Mouse (Mus musculus) liver, adult 2 months (tissue): ENCODE data around the gene Rprd1b. TPM values are rescaled to one million over a fixed set of nuclear protein-coding genes. Genes with fewer than 3 reads are reported as not detected.

ENCODE experiments used
- DNase-seq: peaks from one replicate; pipeline ENCODE4 v3.0.0-alpha.2; 2011; ENCODE audit warnings: low read depth, low spot score; ENCODE audit errors: extremely low read depth
- H3K27ac ChIP-seq: fragments of 200-500 bp; replicated peaks from 2 replicates; pipeline ENCODE4 v1.5.1; 2012; ENCODE audit warnings: low read depth, mild to moderate bottlenecking, control low read depth, inconsistent platforms, low read length; ENCODE audit not compliant: insufficient read depth
- H3K27me3 ChIP-seq: fragments of 200-500 bp; 2 replicates; pipeline ENCODE4 v1.6.1; 2012; ENCODE audit warnings: mild to moderate bottlenecking, moderate library complexity, low read length, inconsistent platforms; ENCODE audit not compliant: control insufficient read depth, insufficient read depth
- H3K36me3 ChIP-seq: fragments of 200-500 bp; 2 replicates; pipeline ENCODE4 v1.6.1; 2012; ENCODE audit warnings: low read length, inconsistent platforms; ENCODE audit not compliant: control insufficient read depth, insufficient read depth
- H3K4me1 ChIP-seq: fragments of 200-500 bp; 2 replicates; pipeline ENCODE4 v1.6.1; 2011; ENCODE audit warnings: low read length; ENCODE audit not compliant: control insufficient read depth, insufficient read depth
- H3K4me3 ChIP-seq: fragments of 200-500 bp; 2 replicates; pipeline ENCODE4 v1.5.1; 2011; ENCODE audit warnings: low read depth, mild to moderate bottlenecking, control low read depth, low read length, moderate library complexity; ENCODE audit not compliant: insufficient read depth
- H3K79me2 ChIP-seq: fragments of 200-500 bp; 2 replicates; pipeline ENCODE4 v1.6.1; 2012; ENCODE audit warnings: inconsistent platforms, mild to moderate bottlenecking, low read length, moderate library complexity; ENCODE audit not compliant: control insufficient read depth, insufficient read depth
- H3K9ac ChIP-seq: fragments of 200-500 bp; 2 replicates; pipeline ENCODE4 v1.6.1; 2012; ENCODE audit warnings: low read depth, mild to moderate bottlenecking, control low read depth, inconsistent platforms, low read length
- CTCF ChIP-seq: fragments of 200-500 bp; IDR thresholded peaks from 2 replicates; pipeline ENCODE4 v1.5.1; 2011; ENCODE audit warnings: low read depth, low read length, control low read depth
- POLR2A ChIP-seq: fragments of 200-500 bp; IDR thresholded peaks from 2 replicates; pipeline ENCODE4 v1.6.1; 2011; ENCODE audit warnings: low read length, control low read depth; ENCODE audit not compliant: insufficient read depth; ENCODE audit errors: extremely low read depth
- WGBS: fragments of 180-500 bp; shearing (Covaris S2); methylation state at CpG from one replicate; pipeline ENCODE4 v1.1.7; 2018; 5-methylcytosine and 5-hydroxymethylcytosine counted together
- polyA plus RNA-seq: library from polyadenylated mRNA; depleted of rRNA; stranded (reverse); fragments of >200 nt; gene quantifications from 2 replicates; pipeline ENCODE4 v1.2.3, GENCODE M21; 2012
- total RNA-seq: library from RNA; depleted of rRNA; stranded (reverse); fragments of >200 nt; gene quantifications from 2 replicates; pipeline ENCODE4 v1.2.3, GENCODE M21; 2014

Gene Rprd1b
- total and polyA plus RNA-seq, 2 experiments = 6.8 to 14.2 TPM

GRCm38 (mm10) chr2:158129291-158130002 is 101.2 kb downstream of the Rprd1b start:
- Histone ChIP-seq H3K9ac (no peak overlapping the region), H3K27ac (peak overlapping the region; percentile 1; the same call in 1 of the 2 replicates), H3K36me3 (peaks cover 22% of the 10 kb centered on the region), H3K4me3 (no peak overlapping the region), H3K79me2 (peaks cover 4% of the 10 kb centered on the region; the same call in 1 of the 2 replicates), H3K4me1 (peaks cover 21% of the 10 kb centered on the region), H3K27me3 (no peaks in the 10 kb centered on the region)
- TF ChIP-seq POLR2A (no peak), CTCF (no peak)
- WGBS = 92% methylated on average over 16 of the region's 16 CpGs
- no peak for DNase-seq

DNA sequence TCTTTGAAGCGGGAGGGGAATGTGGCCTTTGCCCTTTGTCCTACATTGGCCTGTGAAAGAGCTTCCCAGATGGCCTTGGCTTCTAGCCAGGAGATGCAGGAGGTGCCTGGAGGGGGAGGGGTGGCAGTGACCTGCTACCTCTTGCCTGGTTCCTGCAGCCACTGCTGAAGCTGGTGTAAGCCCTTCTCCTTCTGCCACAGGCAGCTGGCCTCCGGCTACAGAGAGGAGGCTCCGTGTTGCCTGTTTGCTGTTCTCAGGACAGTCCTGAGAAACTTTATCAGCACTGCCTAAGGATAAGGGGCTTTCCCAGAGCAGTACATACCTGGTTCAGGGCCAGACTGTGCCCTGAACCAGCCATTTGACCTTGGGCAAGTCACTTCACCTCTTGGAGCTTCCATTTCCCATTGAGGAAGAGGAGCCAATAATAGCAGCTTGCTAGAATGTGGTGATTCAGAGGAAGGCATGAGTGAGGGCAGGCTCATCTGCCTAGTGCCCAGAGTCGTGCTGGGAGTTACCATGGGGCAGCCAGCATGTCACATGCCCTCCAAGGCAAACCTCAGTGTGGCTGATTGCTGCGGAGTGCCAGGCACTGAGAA is 102.2 kb downstream of the Rprd1b start:
- H3K9ac ChIP-seq = no peak overlapping the region
- H3K36me3 ChIP-seq = peaks cover 18% of the 10 kb centered on the region
- 10% methylated on average over 5 of the region's 5 CpGs for WGBS
- peak; percentile 97 for DNase-seq
- H3K79me2 ChIP-seq = peaks cover 4% of the 10 kb centered on the region; the same call in 1 of the 2 replicates
- H3K27me3 ChIP-seq = no peaks in the 10 kb centered on the region
- peaks cover 25% of the 10 kb centered on the region for H3K4me1 ChIP-seq
- TF ChIP-seq CTCF = no peak
- TF ChIP-seq POLR2A = no peak
- no peak overlapping the region for H3K4me3 ChIP-seq
- H3K27ac ChIP-seq = peak overlapping the region; percentile 69

- H3K4me1 ChIP-seq = peaks cover 30% of the 10 kb centered on the region
- H3K9ac ChIP-seq = 0 out of 2 replicates have a peak overlapping the region, but pooled peaks have one; percentile 15
- WGBS = 76% methylated on average over 13 of the region's 13 CpGs
- no peak for TF ChIP-seq POLR2A
- TF ChIP-seq CTCF = no peak
- DNase-seq = no peak
- H3K27ac ChIP-seq = peak overlapping the region; percentile 69
- H3K36me3 ChIP-seq = peaks cover 14% of the 10 kb centered on the region
- no peaks in the 10 kb centered on the region for H3K27me3 ChIP-seq
- no peak overlapping the region for H3K4me3 ChIP-seq
- peaks cover 4% of the 10 kb centered on the region; the same call in 1 of the 2 replicates for H3K79me2 ChIP-seq
Measured at GRCm38 (mm10) chr2:158131197-158131835, 103.0 kb downstream of the Rprd1b start.

- DNase-seq = no peak
- H3K9ac ChIP-seq = no peak overlapping the region
- TF ChIP-seq CTCF (no peak), POLR2A (no peak)
- no peak overlapping the region for H3K4me3 ChIP-seq
- H3K27me3 ChIP-seq = no peaks in the 10 kb centered on the region
- peaks cover 32% of the 10 kb centered on the region for H3K4me1 ChIP-seq
- WGBS = 80% methylated on average over 10 of the region's 10 CpGs
- peaks cover 11% of the 10 kb centered on the region; the same call in 1 of the 2 replicates for H3K36me3 ChIP-seq
- H3K27ac ChIP-seq = no peak overlapping the region
- H3K79me2 ChIP-seq = peaks cover 4% of the 10 kb centered on the region; the same call in 1 of the 2 replicates
Measured at GRCm38 (mm10) chr2:158132320-158132719, 104.0 kb downstream of the Rprd1b start.

DNA sequence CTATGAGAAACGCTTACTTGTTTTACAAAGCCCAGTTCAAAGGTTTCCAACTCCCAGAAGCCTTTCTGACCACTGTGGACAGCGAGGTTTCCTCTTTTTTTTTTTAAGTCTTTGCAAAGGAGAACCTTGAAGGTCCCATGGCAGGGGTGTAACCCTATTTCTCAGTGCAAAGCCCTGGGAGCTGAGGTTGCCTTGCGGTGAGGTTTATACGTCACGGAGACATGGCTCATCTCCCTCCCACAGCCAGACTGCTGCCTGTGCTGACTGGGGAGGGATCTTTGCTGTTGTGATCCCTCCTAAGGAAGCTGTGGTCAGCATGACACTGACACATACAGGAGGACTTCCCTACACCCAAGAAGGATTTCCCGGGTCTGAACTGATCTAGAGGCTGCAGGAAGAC is 104.8 kb downstream of the Rprd1b start:
- TF ChIP-seq CTCF (no peak), POLR2A (no peak)
- DNase-seq = peak; percentile 52
- 73% methylated on average over 6 of the region's 6 CpGs for WGBS
- H3K9ac ChIP-seq = no peak overlapping the region
- no peak overlapping the region for H3K27ac ChIP-seq
- no peaks in the 10 kb centered on the region for H3K27me3 ChIP-seq
- no peak overlapping the region for H3K4me3 ChIP-seq
- peaks cover 34% of the 10 kb centered on the region for H3K4me1 ChIP-seq
- peaks cover 4% of the 10 kb centered on the region; the same call in 1 of the 2 replicates for H3K79me2 ChIP-seq
- H3K36me3 ChIP-seq = peaks cover 10% of the 10 kb centered on the region; the same call in 1 of the 2 replicates
